Mouse (Mus musculus) MEL (cell line): Measurements from ENCODE around the gene Ttc39a.

Source experiments
- BHLHE40 ChIP-seq: IDR thresholded peaks from 2 replicates; pipeline ENCODE4 v1.6.1; 2012; ENCODE audit warnings: low read depth, mild to moderate bottlenecking, inconsistent platforms, low read length, improper control_type of control experiment, borderline replicate concordance
- CHD1 ChIP-seq: IDR thresholded peaks from 2 replicates; pipeline ENCODE4 v1.6.1; 2012; ENCODE audit warnings: low read depth, mild to moderate bottlenecking, inconsistent platforms, low read length, improper control_type of control experiment
- CTCF ChIP-seq, 3 experiments: IDR thresholded peaks in 2 of 3; conservative IDR thresholded peaks in 1 of 3; 2 replicates each; pipeline ENCODE4 v1.5.1; 2011 to 2012; ENCODE audit warnings: low read length in 3 of 3, low read depth in 2 of 3, mild to moderate bottlenecking in 2 of 3, improper control_type of control experiment in 1 of 3, inconsistent platforms in 1 of 3, mixed read lengths in 1 of 3, moderate library complexity in 1 of 3; ENCODE audit not compliant: control insufficient read depth in 1 of 3, insufficient read depth in 1 of 3, poor library complexity in 1 of 3, severe bottlenecking in 1 of 3
- EP300 ChIP-seq, 2 experiments: IDR thresholded peaks; 2 replicates each; pipeline ENCODE4 v1.6.1; 2011; ENCODE audit warnings: improper control_type of control experiment in 2 of 2, low read length in 2 of 2, low read depth in 1 of 2, mild to moderate bottlenecking in 1 of 2
- ETS1 ChIP-seq: IDR thresholded peaks from 2 replicates; pipeline ENCODE4 v1.6.1; 2012; ENCODE audit warnings: low read depth, mild to moderate bottlenecking, inconsistent platforms, low read length, improper control_type of control experiment, moderate library complexity
- GATA1 ChIP-seq: IDR thresholded peaks from 2 replicates; pipeline ENCODE4 v1.6.1; 2011; ENCODE audit warnings: low read depth, low read length, improper control_type of control experiment
- MAX ChIP-seq: IDR thresholded peaks from 2 replicates; pipeline ENCODE4 v1.6.1; 2011; ENCODE audit warnings: low read length, improper control_type of control experiment
- POLR2A ChIP-seq, 2 experiments: IDR thresholded peaks; 2 replicates each; pipeline ENCODE4 v1.6.1; 2011 to 2012; ENCODE audit warnings: low read length in 2 of 2, mild to moderate bottlenecking in 2 of 2, control low read depth in 1 of 2, improper control_type of control experiment in 1 of 2, low read depth in 1 of 2, moderate library complexity in 1 of 2; ENCODE audit not compliant: control insufficient read depth in 1 of 2, insufficient read depth in 1 of 2, poor library complexity in 1 of 2
- SMC3 ChIP-seq: IDR thresholded peaks from 2 replicates; pipeline ENCODE4 v1.6.1; 2011; ENCODE audit warnings: low read depth, low read length, improper control_type of control experiment
- UBTF ChIP-seq: IDR thresholded peaks from 2 replicates; pipeline ENCODE4 v1.6.1; 2012; ENCODE audit warnings: low read depth, mild to moderate bottlenecking, inconsistent platforms, low read length, improper control_type of control experiment, moderate library complexity, borderline replicate concordance; ENCODE audit not compliant: insufficient read depth
- USF1 ChIP-seq: IDR thresholded peaks from 2 replicates; pipeline ENCODE4 v1.6.1; 2014; ENCODE audit warnings: low read depth, mild to moderate bottlenecking, inconsistent platforms, low read length, improper control_type of control experiment, moderate library complexity
- ZKSCAN1 ChIP-seq: IDR thresholded peaks from 2 replicates; pipeline ENCODE4 v1.6.1; 2012; ENCODE audit warnings: low read depth, mild to moderate bottlenecking, inconsistent platforms, low read length, improper control_type of control experiment, moderate library complexity

DNA sequence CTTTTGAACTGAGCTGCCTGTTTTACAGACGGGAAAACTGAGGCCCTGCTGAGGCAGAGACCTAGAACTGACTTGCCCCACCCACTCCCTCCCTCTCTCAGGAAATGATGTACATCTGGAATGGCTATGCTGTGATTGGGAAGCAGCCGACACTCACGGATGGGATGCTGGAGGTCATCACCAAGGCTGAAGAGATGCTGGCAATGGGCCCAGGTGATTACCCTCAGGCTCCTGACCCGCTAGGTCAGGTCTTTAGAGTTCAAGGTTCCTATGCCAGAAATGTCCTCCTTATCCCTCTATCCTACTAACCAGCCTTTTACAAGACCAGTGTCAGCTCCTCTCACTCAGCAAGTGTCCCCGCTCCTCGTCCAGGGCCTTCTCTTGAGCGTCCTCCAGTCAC is 35.7 kb downstream of the Ttc39a start:
- TF ChIP-seq POLR2A (IDR thresholded peaks at IDR 0.05; ENCODE audit: control insufficient read depth in 1 of 2, insufficient read depth in 1 of 2, low read depth in 1 of 2, low read length in 2 of 2, poor library complexity in 1 of 2) (no peak), UBTF (no peak), CTCF (IDR thresholded peaks at IDR 0.05 in 2 of 3, conservative IDR thresholded peaks at IDR 0.05 in 1 of 3; ENCODE audit: control insufficient read depth in 1 of 3, insufficient read depth in 1 of 3, low read depth in 2 of 3, low read length in 3 of 3, poor library complexity in 1 of 3, severe bottlenecking in 1 of 3) (no peak), CHD1 (no peak), SMC3 (no peak), GATA1 (no peak), USF1 (no peak), EP300 (IDR thresholded peaks at IDR 0.05; ENCODE audit: low read depth in 1 of 2, low read length in 2 of 2) (no peak), ETS1 (no peak), BHLHE40 (no peak), MAX (no peak), ZKSCAN1 (no peak)
